Mouse (Mus musculus): ENCODE data around the gene Krt28. TPM values are rescaled to one million over a fixed set of nuclear protein-coding genes. Genes with fewer than 3 reads are reported as not detected.

Krt28 gene
- total RNA-seq, 2 experiments from 2014 or later, result 0.27 to 0.30 TPM

DNA sequence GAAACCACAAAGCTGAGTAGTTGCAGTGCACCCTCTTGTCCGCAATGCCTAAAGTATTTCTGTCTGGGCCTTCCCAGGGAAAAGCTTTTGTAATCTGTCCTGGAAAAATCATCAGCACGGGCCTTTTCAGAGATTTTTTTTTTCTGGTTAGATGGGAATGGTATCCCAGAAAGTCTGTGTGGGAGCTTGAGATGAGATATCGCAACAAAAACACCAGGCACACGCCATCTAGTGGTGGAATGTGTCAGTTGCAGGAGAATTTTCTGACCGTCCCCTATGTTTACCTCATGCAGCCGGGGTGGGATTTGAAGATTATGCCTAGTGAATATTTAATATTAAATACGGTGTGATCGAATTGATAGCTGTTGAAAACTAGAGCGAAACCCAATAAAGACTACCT is 10.3 kb downstream of the Krt28 start:
- DNase-seq, result peak; percentile 28 to 29

DNA sequence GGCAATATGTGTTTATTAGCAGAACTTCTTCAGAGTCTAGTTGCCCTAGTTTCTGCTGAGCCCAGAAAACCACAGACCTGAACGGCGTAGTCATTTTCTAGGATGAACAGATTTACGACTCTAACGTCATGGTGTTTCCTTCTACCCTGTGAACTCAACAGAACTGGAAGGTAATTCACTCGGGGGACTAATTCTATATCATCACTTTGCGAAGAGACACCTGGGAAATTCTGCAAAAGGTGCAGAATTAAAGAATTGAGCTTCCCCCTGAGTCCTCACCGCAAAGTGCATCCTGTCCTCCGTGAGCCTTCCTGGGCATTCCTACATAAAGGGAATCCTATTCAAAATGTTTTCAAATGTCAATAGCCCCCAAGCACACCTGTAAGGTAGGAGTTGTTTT is 13.3 kb downstream of the Krt28 start:
- no peak for DNase-seq

DNA sequence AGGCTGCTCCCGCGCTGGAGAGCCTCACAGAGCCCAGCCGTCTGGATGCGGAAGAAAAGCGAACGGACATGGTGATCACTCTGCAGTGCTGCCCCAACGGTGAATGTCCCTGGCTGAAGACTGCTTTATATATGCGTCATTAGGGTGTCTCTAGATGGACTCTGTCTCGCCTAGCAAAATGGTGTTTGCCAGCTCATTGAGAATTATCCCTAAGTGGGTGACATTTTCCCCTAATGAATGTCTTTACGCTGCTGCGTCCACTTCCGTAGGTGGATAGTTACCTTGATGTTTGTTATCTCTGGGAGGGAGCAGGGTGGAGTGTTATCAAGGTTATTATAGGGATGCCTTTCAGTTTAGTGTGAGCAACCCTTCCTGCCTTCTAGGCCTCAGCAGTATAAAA is 23.7 kb downstream of the Krt28 start, which contains the start of gene Krt27:
Gene Krt27 (minus strand): TSS at position 101 of the 400 bp plus-strand sequence.
- DNase-seq, result no peak

DNA sequence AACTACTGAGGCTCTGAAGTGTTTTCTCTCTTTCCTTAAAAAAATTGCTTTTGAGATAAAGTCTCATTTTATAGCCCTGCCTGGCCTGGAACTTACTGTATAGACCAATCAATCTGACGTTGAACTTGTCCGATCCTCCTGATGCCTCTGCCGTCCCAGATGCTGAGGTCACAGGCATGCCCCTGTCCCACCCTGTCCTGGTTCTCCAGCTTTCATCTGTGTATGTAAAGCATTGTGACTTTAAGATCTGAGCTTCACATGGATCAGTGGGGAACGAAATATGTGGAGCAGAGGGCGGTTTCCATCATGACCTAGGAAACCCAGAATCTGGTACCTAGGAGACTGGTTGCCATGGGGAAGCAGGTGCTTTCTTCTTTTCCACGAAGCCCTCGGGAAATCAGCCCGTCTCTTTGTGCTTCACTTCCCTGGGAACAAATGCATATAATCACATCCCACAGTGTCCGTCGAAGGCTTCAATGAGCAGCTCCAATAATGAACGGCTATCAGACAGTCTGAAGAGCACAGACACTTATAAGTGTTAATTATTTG is 35.3 kb downstream of the Krt28 start:
- no peak for DNase-seq

- no peak for DNase-seq
These were observed 36.8 kb downstream of the Krt28 start, which contains the start of gene Krt26 for GRCm38 (mm10) chr11:99337866-99338265. TSS of gene Krt26 (minus strand) at chr11:99337966.

- peak; percentile 69 to 77 for DNase-seq
These were observed 41.3 kb downstream of the Krt28 start for GRCm38 (mm10) chr11:99333426-99333825.

DNA sequence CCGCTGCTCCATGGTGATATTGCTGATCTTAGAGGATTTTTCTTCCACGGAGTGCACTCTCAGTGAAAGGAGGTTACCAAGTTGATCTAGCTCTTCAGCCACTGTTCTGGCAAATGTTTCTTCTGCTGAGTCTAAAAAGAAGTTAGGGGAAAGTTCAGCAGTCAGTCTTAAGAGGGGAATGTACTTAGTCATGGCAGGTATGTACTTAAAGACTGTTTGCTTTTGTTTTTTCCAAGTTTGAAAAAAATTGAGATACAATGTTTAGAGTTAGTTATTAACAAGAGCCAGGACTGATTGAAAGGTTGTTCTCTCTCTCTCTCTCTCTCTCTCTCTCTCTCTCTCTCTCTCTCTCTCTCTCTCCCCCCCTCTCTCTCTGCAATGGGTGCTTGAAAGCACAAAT is 45.0 kb downstream of the Krt28 start:
- no peak for DNase-seq

DNA sequence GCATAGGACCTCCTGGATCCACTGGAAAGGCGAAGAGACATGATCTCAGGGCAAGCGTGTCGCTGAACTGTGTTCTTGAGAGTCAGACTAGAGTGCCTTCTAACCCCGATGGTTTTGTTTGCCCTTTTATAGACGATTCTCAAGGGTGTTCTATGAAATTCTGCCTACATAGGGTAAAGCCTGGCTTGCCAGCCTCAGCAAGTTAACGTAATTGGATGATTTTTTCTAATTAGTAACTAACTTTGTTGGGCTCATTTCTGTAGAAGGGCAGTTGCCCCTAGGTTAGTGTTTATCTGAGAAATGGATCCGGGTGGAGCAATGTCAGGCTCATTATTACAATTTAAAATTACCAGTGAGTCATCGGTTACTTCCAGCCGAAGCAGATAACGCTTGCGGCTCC is 51.9 kb downstream of the Krt28 start, which contains the start of gene Krt25:
Gene Krt25 (minus strand): TSS at position 101 of the 400 bp plus-strand sequence.
- DNase-seq, result no peak

- DNase-seq, result no peak
These were observed 53.6 kb downstream of the Krt28 start for GRCm38 (mm10) chr11:99321094-99321493.

DNA sequence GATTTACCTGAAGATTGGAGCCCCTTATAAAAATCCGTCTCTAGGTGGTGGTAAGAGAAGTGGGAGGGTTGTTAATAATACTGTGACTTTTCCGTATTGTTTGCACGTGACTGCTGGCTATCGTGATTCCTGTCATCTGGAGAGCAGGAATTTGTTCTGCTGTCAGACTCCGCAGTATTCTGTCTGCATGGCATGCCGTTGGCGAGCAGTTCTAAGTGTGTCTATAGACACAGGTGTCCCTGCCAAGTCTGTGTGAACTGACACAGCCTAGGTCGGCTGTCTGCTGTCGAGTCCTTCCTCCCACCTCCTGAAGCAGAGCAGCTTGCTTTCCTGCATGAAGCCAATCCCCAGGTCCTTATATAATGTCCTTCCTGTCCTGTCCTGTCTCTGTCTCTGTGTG is 55.6 kb downstream of the Krt28 start:
- no peak for DNase-seq

- DNase-seq, result no peak
These were observed 58.2 kb downstream of the Krt28 start for GRCm38 (mm10) chr11:99316543-99316942.

Other genes with a start within 250 kb of the Krt28 start
- not detected for gene Ccr7, start 219.8 kb downstream of the Krt28 start, total RNA-seq (2021)
- gene Smarce1, start 143.9 kb downstream of the Krt28 start, total RNA-seq (2021), result 10 to 100 TPM; 56.6 to 60.4 TPM
- gene Krt222, start 130.8 kb downstream of the Krt28 start, total RNA-seq (2021), result 10 to 100 TPM; 23.5 to 23.9 TPM
- not detected for gene Krt24, start 89.6 kb downstream of the Krt28 start, total RNA-seq (2021)
- gene Krt25, start 52.0 kb downstream of the Krt28 start, total RNA-seq (2021), result not detected
- gene Krt26, start 36.9 kb downstream of the Krt28 start, total RNA-seq (2021), result not detected
- not detected for gene Krt27, start 23.8 kb downstream of the Krt28 start, total RNA-seq (2021)
- 10 to 100 TPM; 15.3 to 17.5 TPM for gene Krt10, start 14.5 kb upstream of the Krt28 start, total RNA-seq (2021)
- under 1 TPM; 0.61 to 0.97 TPM for gene Krt12, start 47.4 kb upstream of the Krt28 start, total RNA-seq (2021)
- not detected for gene Krt20, start 63.2 kb upstream of the Krt28 start, total RNA-seq (2021)
- not detected for gene Krt23, start 118.2 kb upstream of the Krt28 start, total RNA-seq (2021)
- gene Krt39, start 146.4 kb upstream of the Krt28 start, total RNA-seq (2021), result not detected
- not detected for gene Krt40, start 168.3 kb upstream of the Krt28 start, total RNA-seq (2021)
- gene Krtap3-3, start 176.0 kb upstream of the Krt28 start, total RNA-seq (2021), result not detected
- not detected for gene Krtap3-2, start 181.9 kb upstream of the Krt28 start, total RNA-seq (2021)
- not detected for gene Gm11939, start 184.6 kb upstream of the Krt28 start, total RNA-seq (2021)
- gene Krtap3-1, start 191.7 kb upstream of the Krt28 start, total RNA-seq (2021), result not detected
- gene Krtap1-5, start 206.1 kb upstream of the Krt28 start, total RNA-seq (2021), result not detected
- not detected for gene Krtap1-4, start 208.8 kb upstream of the Krt28 start, total RNA-seq (2021)
- not detected for gene Krtap1-3, start 216.4 kb upstream of the Krt28 start, total RNA-seq (2021)
- gene Krtap9-3, start 223.2 kb upstream of the Krt28 start, total RNA-seq (2021), result not detected
- gene Gm11938, start 228.4 kb upstream of the Krt28 start, total RNA-seq (2021), result not detected
- gene Gm11937, start 235.3 kb upstream of the Krt28 start, total RNA-seq (2021), result not detected
- gene Krtap2-4, start 239.9 kb upstream of the Krt28 start, total RNA-seq (2021), result not detected
- gene Gm11562, start 245.5 kb upstream of the Krt28 start, total RNA-seq (2021), result not detected